ENCODE assay signal across 23 mouse cellular contexts in genomic region chr8:12500291-12500690, GRCm38 (mm10).
A peak's percentile ranks its signal among the peaks of the same experiment; 100 is the strongest.
DNase-seq lines count a peak whose midpoint lies in the region; ATAC-seq and TF ChIP-seq lines count a peak whose summit lies in the region.
"Had no signal": no experiment of that assay in that cellular context is flagged by ENCODE, and none has a peak within 500 bp of the region (broad histone marks: within the 10 kb centered on the region; RNA-seq: fewer than 3 reads in every experiment).

No protein-coding gene starts in this region.

- H3K27ac ChIP-seq in forebrain, embryonic 12.5 days: peak overlapping the region; percentile 20; the same call in 1 of the 2 replicates
- H3K27ac ChIP-seq in forebrain, postnatal 0 days (ENCODE audit: low read depth, low read length): no peak overlapping the region
- 0 out of 2 replicates have a peak overlapping the region, but pooled peaks have one; percentile 22 for H3K27ac ChIP-seq in midbrain, embryonic 12.5 days (replicated peaks)
- H3K27ac ChIP-seq in midbrain, embryonic 14.5 days (replicated peaks; ENCODE audit: low read depth, low read length): no peak overlapping the region
- H3K27ac ChIP-seq: heart, adult 2 months; hindbrain, embryonic 13.5 days; hindbrain, postnatal 0 days had no signal

- no peak for TF ChIP-seq CTCF in forebrain, postnatal 0 days (IDR thresholded peaks at IDR 0.05; ENCODE audit: low read depth)

- H3K4me2 ChIP-seq in forebrain, embryonic 12.5 days: no peak overlapping the region
- H3K4me2 ChIP-seq in forebrain, postnatal 0 days (ENCODE audit: low read depth): no peak overlapping the region
- H3K4me2 ChIP-seq in midbrain, embryonic 12.5 days (replicated peaks): no peak overlapping the region
- H3K4me2 ChIP-seq in midbrain, embryonic 14.5 days (ENCODE audit: low read length): no peak overlapping the region
- H3K4me2 ChIP-seq: heart, embryonic 11.5 days; hindbrain, embryonic 13.5 days had no signal

- H3K4me1 ChIP-seq in forebrain, embryonic 12.5 days: peaks cover 75% of the 10 kb centered on the region
- peaks cover 17% of the 10 kb centered on the region for H3K4me1 ChIP-seq in forebrain, postnatal 0 days (ENCODE audit: insufficient read depth)
- H3K4me1 ChIP-seq in megakaryocyte, embryonic 14.5 days: no peaks in the 10 kb centered on the region
- peaks cover 72% of the 10 kb centered on the region for H3K4me1 ChIP-seq in midbrain, embryonic 12.5 days
- peaks cover 27% of the 10 kb centered on the region for H3K4me1 ChIP-seq in midbrain, embryonic 14.5 days (ENCODE audit: control insufficient read depth, insufficient read depth, low read length)

- H3K9ac ChIP-seq in forebrain, embryonic 12.5 days: no peak overlapping the region
- no peak overlapping the region for H3K9ac ChIP-seq in forebrain, postnatal 0 days
- H3K9ac ChIP-seq in midbrain, embryonic 12.5 days (replicated peaks): no peak overlapping the region
- no peak overlapping the region for H3K9ac ChIP-seq in midbrain, embryonic 14.5 days (replicated peaks; ENCODE audit: low read length)
- H3K9ac ChIP-seq: hindbrain, embryonic 13.5 days had no signal

- 49% methylated on average over 3 of the region's 3 CpGs for WGBS in forebrain, embryonic 12.5 days
- WGBS in forebrain, postnatal 0 days: 44% methylated on average over 3 of the region's 3 CpGs
- WGBS in midbrain, embryonic 12.5 days: 43% methylated on average over 3 of the region's 3 CpGs
- 38% methylated on average over 3 of the region's 3 CpGs for WGBS in midbrain, embryonic 14.5 days

- peaks cover 52% of the 10 kb centered on the region for H3K27me3 ChIP-seq in forebrain, embryonic 12.5 days
- H3K27me3 ChIP-seq in forebrain, postnatal 0 days (ENCODE audit: insufficient read depth, low read length): peaks cover 3% of the 10 kb centered on the region; the same call in 1 of the 2 replicates
- H3K27me3 ChIP-seq in megakaryocyte, embryonic 14.5 days (replicated peaks): peaks cover 71% of the 10 kb centered on the region
- H3K27me3 ChIP-seq in midbrain, embryonic 12.5 days: peaks cover 55% of the 10 kb centered on the region
- peaks cover 19% of the 10 kb centered on the region for H3K27me3 ChIP-seq in midbrain, embryonic 14.5 days (ENCODE audit: control insufficient read depth, insufficient read depth, low read length)

- H3K9me3 ChIP-seq in forebrain, embryonic 12.5 days: no peaks in the 10 kb centered on the region
- no peaks in the 10 kb centered on the region for H3K9me3 ChIP-seq in forebrain, postnatal 0 days (ENCODE audit: low read length)
- no peaks in the 10 kb centered on the region for H3K9me3 ChIP-seq in megakaryocyte, embryonic 14.5 days
- no peaks in the 10 kb centered on the region for H3K9me3 ChIP-seq in midbrain, embryonic 12.5 days
- no peaks in the 10 kb centered on the region for H3K9me3 ChIP-seq in midbrain, embryonic 14.5 days (ENCODE audit: control insufficient read depth, low read length)
- H3K9me3 ChIP-seq: G1E; hindbrain, embryonic 13.5 days had no signal

- no peaks in the 10 kb centered on the region for H3K36me3 ChIP-seq in forebrain, embryonic 12.5 days (replicated peaks)
- no peaks in the 10 kb centered on the region for H3K36me3 ChIP-seq in forebrain, postnatal 0 days (ENCODE audit: insufficient read depth)
- no peaks in the 10 kb centered on the region for H3K36me3 ChIP-seq in megakaryocyte, embryonic 14.5 days (replicated peaks; ENCODE audit: low read length)
- H3K36me3 ChIP-seq in midbrain, embryonic 12.5 days: no peaks in the 10 kb centered on the region
- no peaks in the 10 kb centered on the region for H3K36me3 ChIP-seq in midbrain, embryonic 14.5 days (ENCODE audit: control insufficient read depth, insufficient read depth, low read length)
- H3K36me3 ChIP-seq: G1E; hindbrain, embryonic 13.5 days had no signal

- ATAC-seq in cerebellum, adult (ENCODE audit: insufficient number of reproducible peaks, low FRiP score, low TSS enrichment): no peak
- no peak for ATAC-seq in forebrain, embryonic 12.5 days (ENCODE audit: low FRiP score)
- no peak for ATAC-seq in forebrain, postnatal 0 days
- ATAC-seq in megakaryocyte, adult 5-6 weeks (ENCODE audit: poor library complexity, severe bottlenecking): no peak
- no peak for ATAC-seq in midbrain, embryonic 12.5 days (ENCODE audit: low FRiP score, low read depth)
- ATAC-seq in midbrain, embryonic 14.5 days (ENCODE audit: low FRiP score, low TSS enrichment): no peak
- ATAC-seq: hindbrain, postnatal 0 days; inflammation-experienced regulatory T-cells, adult 6 months; intestine, embryonic 16.5 days; Patski had no signal

- peak; percentile 53 to 66 for DNase-seq in cerebellum, postnatal 10 days
- no peak for DNase-seq in forebrain, postnatal 0 days
- no peak for DNase-seq in midbrain, embryonic 14.5 days
- DNase-seq: adrenal gland, adult 8-10 months; adrenal gland, postnatal 25 days; cerebellum, adult 18-20 months; cerebellum, adult 9-10 months; cerebellum, postnatal 25 days; gastrocnemius, postnatal 10 days; gastrocnemius, postnatal 36 days; heart, adult 2 months had no signal

- no peak overlapping the region for H3K4me3 ChIP-seq in forebrain, embryonic 12.5 days (replicated peaks)
- no peak overlapping the region for H3K4me3 ChIP-seq in forebrain, postnatal 0 days (ENCODE audit: low read depth, low read length)
- peak overlapping the region; percentile 24 for H3K4me3 ChIP-seq in megakaryocyte, embryonic 14.5 days (replicated peaks)
- H3K4me3 ChIP-seq in midbrain, embryonic 12.5 days: no peak overlapping the region
- no peak overlapping the region for H3K4me3 ChIP-seq in midbrain, embryonic 14.5 days (replicated peaks; ENCODE audit: low read depth, low read length)
- H3K4me3 ChIP-seq: heart, adult 2 months; hindbrain, embryonic 13.5 days had no signal

Comparison
In these comparisons a context has a peak if more than half of its experiments do, and no peak if none do; other contexts are left out.
1. H3K27ac ChIP-seq: peak in forebrain, embryonic 12.5 days (single experiment) and midbrain, embryonic 12.5 days (single experiment); none in forebrain, postnatal 0 days (single experiment) and midbrain, embryonic 14.5 days (single experiment).
2. DNase-seq: peak in cerebellum, postnatal 10 days (2 of 2); none in forebrain, postnatal 0 days (single experiment) and midbrain, embryonic 14.5 days (single experiment).